Mouse (Mus musculus) gastrocnemius, adult 18-20 months (tissue): ENCODE data around the gene Clip2. TPM values are rescaled to one million over a fixed set of nuclear protein-coding genes. Genes with fewer than 3 reads are reported as not detected.
A peak's percentile ranks its signal among the peaks of the same experiment; 100 is the strongest.

Experiments used
- DNase-seq: peaks from one replicate; pipeline ENCODE4 v3.0.0; 2021; ENCODE audit warnings: low spot score
- total RNA-seq, 2 experiments: library from RNA; stranded (reverse); gene quantifications; 2 replicates each; pipeline ENCODE4 v1.2.3; 2021

Gene Clip2
- total RNA-seq, 2 experiments from 2014 or later: 1.7 to 3.0 TPM

GRCm38 (mm10) chr5:134565696-134566095 lies 13.5 kb upstream of the Clip2 start:
- no peak for DNase-seq

- no peak for DNase-seq
These were observed 12.0 kb upstream of the Clip2 start for GRCm38 (mm10) chr5:134564272-134564671.

GRCm38 (mm10) chr5:134560450-134561171 lies 8.4 kb upstream of the Clip2 start:
- DNase-seq: no peak

- no peak for DNase-seq
These were observed 7.8 kb upstream of the Clip2 start, which contains the start of gene Syna for GRCm38 (mm10) chr5:134560071-134560449. Syna (minus strand) TSS chr5:134560171.

GRCm38 (mm10) chr5:134555463-134556164 lies 3.4 kb upstream of the Clip2 start:
- peak; percentile 53 for DNase-seq

- DNase-seq: no peak
These were observed 1.8 kb upstream of the Clip2 start for GRCm38 (mm10) chr5:134553951-134554546.

GRCm38 (mm10) chr5:134551233-134552109 lies 763 bp downstream of the Clip2 start:
- DNase-seq: peak; percentile 26

GRCm38 (mm10) chr5:134550836-134551232 lies 1.4 kb downstream of the Clip2 start:
- DNase-seq: no peak

- no peak for DNase-seq
These were observed 2.5 kb downstream of the Clip2 start for GRCm38 (mm10) chr5:134549640-134550168.

GRCm38 (mm10) chr5:134548306-134548705 lies 3.9 kb downstream of the Clip2 start:
- no peak for DNase-seq

GRCm38 (mm10) chr5:134546790-134547189 lies 5.4 kb downstream of the Clip2 start:
- no peak for DNase-seq

- DNase-seq: no peak
These were observed 7.0 kb downstream of the Clip2 start for GRCm38 (mm10) chr5:134545242-134545629.

- peak; percentile 29 for DNase-seq
These were observed 7.6 kb downstream of the Clip2 start for GRCm38 (mm10) chr5:134544516-134545241.

- DNase-seq: peak; percentile 85
These were observed 10.6 kb downstream of the Clip2 start for GRCm38 (mm10) chr5:134541640-134542039.

- peak; percentile 30 for DNase-seq
These were observed 11.4 kb downstream of the Clip2 start for GRCm38 (mm10) chr5:134540881-134541280.

GRCm38 (mm10) chr5:134539891-134540290 lies 12.3 kb downstream of the Clip2 start:
- DNase-seq: peak; percentile 60

GRCm38 (mm10) chr5:134536036-134536435 lies 16.2 kb downstream of the Clip2 start:
- DNase-seq: no peak

- DNase-seq: no peak
These were observed 19.8 kb downstream of the Clip2 start for GRCm38 (mm10) chr5:134532417-134532816.

- DNase-seq: no peak
These were observed 20.6 kb downstream of the Clip2 start for GRCm38 (mm10) chr5:134531585-134531984.

- peak; percentile 44 for DNase-seq
These were observed 21.4 kb downstream of the Clip2 start for GRCm38 (mm10) chr5:134530830-134531229.

GRCm38 (mm10) chr5:134528488-134528887 lies 23.7 kb downstream of the Clip2 start:
- DNase-seq: no peak
